Mouse (Mus musculus) hindbrain, embryonic 16.5 days (tissue): ENCODE results near the gene Ufsp2. TPM values are rescaled to one million over a fixed set of nuclear protein-coding genes. Genes with fewer than 3 reads are reported as not detected.

Experiments used
- ATAC-seq: fragments of 200-750 bp; cut with Nextera tagmentation; 2 replicates; pipeline ENCODE4 v1.8.0; 2017; ENCODE audit warnings: moderate TSS enrichment, moderate library complexity
- H3K27ac ChIP-seq: fragments of 300-500 bp; sonication (generic); 2 replicates; pipeline ENCODE4 v1.5.1; 2014; ENCODE audit warnings: low read depth, mild to moderate bottlenecking, control low read depth, low read length, moderate library complexity
- H3K27me3 ChIP-seq: fragments of 300-500 bp; sonication (generic); replicated peaks from 2 replicates; pipeline ENCODE4 v1.6.1; 2014; ENCODE audit warnings: low read length; ENCODE audit not compliant: control insufficient read depth, insufficient read depth
- H3K36me3 ChIP-seq: fragments of 300-500 bp; sonication (generic); 2 replicates; pipeline ENCODE4 v1.6.1; 2014; ENCODE audit warnings: mild to moderate bottlenecking, low read length, moderate library complexity, mixed read lengths; ENCODE audit not compliant: control insufficient read depth, insufficient read depth
- H3K4me1 ChIP-seq: fragments of 300-500 bp; sonication (generic); 2 replicates; pipeline ENCODE4 v1.6.1; 2014; ENCODE audit warnings: low read depth, low read length; ENCODE audit not compliant: control insufficient read depth, insufficient read depth
- H3K4me2 ChIP-seq: fragments of 300-500 bp; sonication (generic); 2 replicates; pipeline ENCODE4 v1.6.1; 2014; ENCODE audit warnings: mild to moderate bottlenecking, low read length, control low read depth, moderate library complexity
- H3K4me3 ChIP-seq: fragments of 300-500 bp; sonication (generic); 2 replicates; pipeline ENCODE4 v1.5.1; 2014; ENCODE audit warnings: mild to moderate bottlenecking, low read length, control low read depth, moderate library complexity
- H3K9ac ChIP-seq: fragments of 300-500 bp; sonication (generic); 2 replicates; pipeline ENCODE4 v1.6.1; 2014; ENCODE audit warnings: low read depth, mild to moderate bottlenecking, control low read depth, low read length, moderate library complexity
- H3K9me3 ChIP-seq: fragments of 300-500 bp; sonication (generic); 2 replicates; pipeline ENCODE4 v1.6.1; 2014; ENCODE audit warnings: mild to moderate bottlenecking, low read length, moderate library complexity; ENCODE audit not compliant: control insufficient read depth
- WGBS: fragments of 180-500 bp; shearing (Covaris S2); extraction: QIAGEN DNeasy Blood & Tissue Kit; methylation state at CpG from one replicate; pipeline ENCODE4 v1.1.7; 2014; 5-methylcytosine and 5-hydroxymethylcytosine counted together
- polyA plus RNA-seq: library from polyadenylated mRNA; unstranded; fragments of >200 nt; fragmentation: Nextera tagmentation; extraction: Ambion mirVana; gene quantifications from 2 replicates; pipeline ENCODE4 v1.2.1, GENCODE M21; 2015

Ufsp2 gene
- polyA plus RNA-seq, 1 experiment from 2014 or later, result 63.1 TPM

DNA sequence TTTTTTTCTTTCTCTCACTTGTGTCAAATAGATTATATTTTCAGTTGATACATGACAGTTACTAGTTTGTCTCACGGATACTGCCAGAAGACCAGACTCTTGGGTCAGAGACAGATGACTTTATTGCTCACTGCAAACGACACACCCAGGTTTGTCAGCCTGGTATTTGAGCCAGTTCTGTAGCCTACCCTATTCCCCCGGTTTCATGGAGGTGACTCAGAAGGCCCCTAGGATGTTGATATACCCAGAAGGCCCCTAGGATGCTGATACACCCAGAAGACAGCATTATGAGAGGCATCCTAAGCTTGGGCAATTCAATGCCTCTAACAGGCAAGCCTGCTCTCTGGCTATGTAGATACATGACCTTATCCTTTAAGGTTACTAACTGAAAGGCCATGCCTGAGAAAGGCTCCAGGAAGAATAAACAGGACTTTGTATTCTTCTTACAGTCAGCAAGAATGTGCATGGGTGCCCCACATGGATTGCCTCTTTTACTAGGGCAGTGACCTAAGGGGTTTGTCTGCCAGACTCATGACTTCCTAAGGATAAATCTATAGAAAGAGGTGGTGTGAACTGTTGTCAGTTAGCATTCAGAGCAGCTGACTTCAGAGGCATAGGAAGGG, 31.8 kb downstream of the Ufsp2 start:
- WGBS, result 75% methylated on average over 3 of the region's 3 CpGs
- no peak for ATAC-seq
- Histone ChIP-seq H3K4me2 (no peak overlapping the region), H3K36me3 (no peaks in the 10 kb centered on the region), H3K27ac (no peak overlapping the region), H3K4me3 (no peak overlapping the region), H3K4me1 (peaks cover 4% of the 10 kb centered on the region), H3K9me3 (no peaks in the 10 kb centered on the region), H3K9ac (no peak overlapping the region), H3K27me3 (no peaks in the 10 kb centered on the region)

DNA sequence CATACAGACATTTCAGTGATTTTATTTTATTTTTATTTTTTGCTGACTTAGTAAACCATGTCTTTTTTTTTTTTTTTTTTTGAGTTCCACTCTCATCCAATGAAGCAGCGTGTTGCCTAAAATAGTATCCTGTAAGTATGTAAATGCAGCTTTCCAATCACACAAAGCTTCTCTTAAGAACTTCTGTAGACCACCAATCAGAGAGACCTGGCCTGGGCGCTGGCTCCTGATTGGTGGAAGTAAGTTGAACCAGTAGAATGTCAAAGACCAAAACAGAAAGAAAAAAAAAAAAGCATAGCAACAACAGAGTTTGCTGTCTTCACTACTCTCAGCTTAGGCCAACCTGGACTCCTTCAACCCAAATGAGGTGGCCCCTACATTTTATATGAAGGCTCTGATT, 35.0 kb downstream of the Ufsp2 start:
- Histone ChIP-seq H3K27ac (no peak overlapping the region), H3K4me2 (peak overlapping the region; percentile 50), H3K27me3 (no peaks in the 10 kb centered on the region), H3K36me3 (no peaks in the 10 kb centered on the region), H3K4me3 (no peak overlapping the region), H3K4me1 (peaks cover 4% of the 10 kb centered on the region), H3K9me3 (no peaks in the 10 kb centered on the region), H3K9ac (no peak overlapping the region)
- ATAC-seq, result peak; percentile 6; the same call in 1 of the 2 replicates
- WGBS, result 58% methylated on average over 2 of the region's 2 CpGs

DNA sequence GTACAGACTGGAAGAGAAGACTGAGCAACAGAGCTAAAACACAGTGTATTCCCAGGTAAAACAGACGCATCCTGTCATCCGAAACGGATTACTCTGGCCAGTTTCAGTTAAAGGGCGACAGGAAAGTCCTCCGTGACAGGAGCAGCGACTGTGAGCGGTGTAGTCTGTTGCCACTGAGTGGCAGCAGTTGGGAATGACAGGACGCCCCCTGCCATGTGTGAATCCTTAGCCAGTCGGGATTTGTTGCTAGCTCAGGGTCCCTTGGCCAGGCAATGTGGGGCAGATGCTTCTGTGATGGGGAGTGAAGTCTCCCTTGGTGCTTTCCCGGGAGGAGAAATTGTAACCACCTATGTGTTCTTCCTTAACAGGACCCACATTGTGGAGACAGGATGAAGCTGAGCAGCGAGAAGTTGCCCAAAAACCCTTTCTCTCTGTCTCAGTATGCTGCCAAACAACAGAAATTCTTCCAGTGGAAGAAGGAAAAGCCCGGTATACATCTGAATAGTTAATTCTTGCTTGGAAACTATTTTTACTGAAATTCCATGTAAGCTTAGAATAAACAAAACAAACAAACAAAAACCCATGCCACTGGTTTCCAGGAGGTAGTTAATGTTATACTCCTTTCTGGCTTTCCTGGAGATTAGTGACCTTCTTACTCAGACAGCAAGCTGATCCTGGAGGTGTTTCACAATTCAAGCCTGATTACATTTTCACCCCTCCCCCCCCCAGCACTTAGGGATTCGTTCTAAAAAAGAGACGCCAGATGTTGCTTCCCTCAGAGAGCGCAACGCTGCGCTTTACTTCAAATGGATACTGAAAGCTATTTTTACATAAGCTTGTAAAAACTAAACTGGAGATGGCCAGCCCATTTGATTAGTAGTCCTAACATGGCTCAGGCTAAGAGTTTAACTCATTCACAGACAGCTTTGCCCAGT, 35.7 kb downstream of the Ufsp2 start:
- peaks cover 4% of the 10 kb centered on the region for H3K4me1 ChIP-seq
- peak overlapping the region; percentile 50 for H3K4me2 ChIP-seq
- no peaks in the 10 kb centered on the region for H3K9me3 ChIP-seq
- 19% methylated on average over 17 of the region's 17 CpGs for WGBS
- no peak overlapping the region for H3K4me3 ChIP-seq
- H3K27me3 ChIP-seq, result no peaks in the 10 kb centered on the region
- peak; percentile 68 for ATAC-seq
- no peaks in the 10 kb centered on the region for H3K36me3 ChIP-seq
- H3K27ac ChIP-seq, result no peak overlapping the region
- H3K9ac ChIP-seq, result no peak overlapping the region

DNA sequence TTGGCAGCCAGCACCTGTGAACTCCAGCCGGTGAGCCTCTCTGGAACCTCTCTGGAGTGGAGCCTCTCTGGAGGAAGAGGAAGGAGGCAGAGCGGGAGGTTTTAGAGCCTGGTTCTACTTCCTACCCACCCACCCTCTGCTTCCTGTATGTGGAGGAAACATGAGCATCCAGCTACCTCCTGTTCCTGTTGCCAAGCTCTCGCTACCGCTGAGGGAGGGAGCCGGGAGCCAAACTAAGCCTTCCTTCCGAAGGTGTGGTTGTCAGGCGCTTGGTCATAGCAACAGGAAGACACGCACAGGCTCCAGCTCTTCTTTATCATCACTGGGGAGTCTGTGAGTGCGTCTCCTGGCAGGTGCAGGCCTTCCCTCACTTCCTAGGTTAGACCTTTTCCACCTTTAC, 46.9 kb downstream of the Ufsp2 start:
- WGBS, result 92% methylated on average over 9 of the region's 9 CpGs
- H3K4me1 ChIP-seq, result no peaks in the 10 kb centered on the region
- no peak overlapping the region for H3K27ac ChIP-seq
- no peak overlapping the region for H3K4me2 ChIP-seq
- no peaks in the 10 kb centered on the region for H3K36me3 ChIP-seq
- H3K27me3 ChIP-seq, result no peaks in the 10 kb centered on the region
- no peaks in the 10 kb centered on the region for H3K9me3 ChIP-seq
- H3K4me3 ChIP-seq, result no peak overlapping the region
- ATAC-seq, result no peak
- no peak overlapping the region for H3K9ac ChIP-seq

DNA sequence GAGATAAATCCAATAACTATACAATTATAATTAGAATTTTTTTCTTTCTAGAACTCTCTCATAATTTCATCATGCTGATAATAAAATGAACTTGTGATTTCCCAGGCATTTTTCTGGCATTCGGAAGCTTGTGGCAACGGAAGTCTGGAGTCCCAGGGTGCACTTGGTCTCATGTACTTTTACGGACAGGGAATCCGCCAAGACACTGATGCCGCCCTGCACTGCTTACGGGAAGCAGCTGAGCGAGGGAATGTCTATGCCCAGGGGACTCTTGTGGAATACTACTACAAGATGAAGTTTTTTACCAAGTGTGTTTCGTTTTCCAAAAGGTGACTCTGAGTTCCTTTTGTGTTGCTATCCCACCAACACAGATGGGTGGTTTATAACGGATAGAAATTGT, 47.4 kb downstream of the Ufsp2 start:
- no peak for ATAC-seq

DNA sequence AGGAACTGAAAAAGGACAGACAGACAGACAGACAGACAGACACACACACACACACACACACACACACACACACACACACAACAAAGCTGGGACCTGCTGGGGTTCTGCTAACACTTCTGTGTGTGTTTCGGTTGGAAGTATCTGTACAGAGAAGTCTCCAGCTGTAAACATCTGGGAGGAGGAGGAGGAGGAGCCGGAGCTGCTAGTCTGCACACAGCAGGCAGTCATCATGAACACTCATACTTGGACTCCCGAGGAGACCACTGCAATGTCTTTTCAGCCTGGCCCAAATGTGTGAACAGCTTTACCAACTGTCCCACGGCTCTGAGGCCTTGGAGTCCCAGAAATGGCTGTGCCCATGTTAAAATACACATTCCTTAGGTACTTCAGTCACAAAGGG, 49.1 kb downstream of the Ufsp2 start:
- WGBS, result 58% methylated on average over 4 of the region's 4 CpGs
- Histone ChIP-seq H3K27ac (no peak overlapping the region), H3K27me3 (no peaks in the 10 kb centered on the region), H3K9ac (no peak overlapping the region), H3K9me3 (no peaks in the 10 kb centered on the region), H3K36me3 (no peaks in the 10 kb centered on the region), H3K4me1 (no peaks in the 10 kb centered on the region), H3K4me3 (no peak overlapping the region), H3K4me2 (no peak overlapping the region)
- no peak for ATAC-seq

More for the DNA sequence above, 47.4 kb downstream of the Ufsp2 start:
- Histone ChIP-seq H3K27ac (no peak overlapping the region), H3K9me3 (no peaks in the 10 kb centered on the region), H3K4me1 (no peaks in the 10 kb centered on the region), H3K4me3 (no peak overlapping the region), H3K4me2 (no peak overlapping the region), H3K27me3 (no peaks in the 10 kb centered on the region), H3K9ac (no peak overlapping the region), H3K36me3 (no peaks in the 10 kb centered on the region)
- 93% methylated on average over 9 of the region's 9 CpGs for WGBS

DNA sequence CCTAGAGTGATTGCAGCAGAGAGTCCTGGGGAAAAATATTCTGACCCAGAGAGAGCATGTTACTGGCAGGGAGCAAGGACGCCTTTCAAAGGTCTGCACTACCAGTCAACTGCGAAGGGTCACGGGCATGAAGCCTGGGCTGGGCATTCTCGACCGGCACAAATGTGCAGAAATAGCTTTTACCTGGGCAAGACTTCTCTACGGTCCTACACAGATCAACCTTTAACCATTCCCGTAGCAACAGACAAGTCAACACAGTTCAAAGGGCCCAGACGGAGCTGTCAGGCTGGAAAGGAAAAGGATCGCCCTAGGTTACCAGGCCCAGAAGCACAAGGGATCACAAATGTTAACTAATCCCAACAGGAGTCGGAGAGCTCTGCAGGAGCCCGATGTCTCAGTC, 60.9 kb downstream of the Ufsp2 start:
- no peak for ATAC-seq
- Histone ChIP-seq H3K27me3 (no peaks in the 10 kb centered on the region), H3K4me2 (no peak overlapping the region), H3K4me3 (no peak overlapping the region), H3K27ac (no peak overlapping the region), H3K4me1 (no peaks in the 10 kb centered on the region), H3K9ac (no peak overlapping the region), H3K36me3 (peaks cover 12% of the 10 kb centered on the region), H3K9me3 (no peaks in the 10 kb centered on the region)
- WGBS, result 73% methylated on average over 11 of the region's 11 CpGs

DNA sequence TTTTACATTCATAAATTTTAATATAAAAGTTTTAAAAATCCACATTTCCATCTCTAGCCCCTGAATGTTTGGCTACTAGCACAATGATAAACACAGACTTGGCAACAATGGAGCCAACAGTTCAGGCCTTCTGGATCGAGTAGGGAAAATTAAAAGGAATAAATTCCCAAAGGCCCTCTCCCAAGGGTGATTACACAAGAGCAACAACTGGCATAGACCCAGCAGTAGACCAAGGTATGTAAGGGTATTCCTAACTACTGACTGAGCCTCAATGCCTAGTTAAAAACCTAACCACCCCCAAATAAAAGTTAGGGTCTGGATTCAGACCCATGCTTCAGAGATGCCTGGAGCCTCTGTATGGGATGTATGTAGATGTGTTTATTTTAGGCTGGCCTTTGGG, 64.3 kb downstream of the Ufsp2 start:
- Histone ChIP-seq H3K9ac (no peak overlapping the region), H3K27ac (no peak overlapping the region), H3K4me3 (no peak overlapping the region), H3K4me1 (no peaks in the 10 kb centered on the region), H3K9me3 (no peaks in the 10 kb centered on the region), H3K27me3 (no peaks in the 10 kb centered on the region), H3K4me2 (no peak overlapping the region), H3K36me3 (peaks cover 11% of the 10 kb centered on the region)
- WGBS, result 56% methylated on average over 1 of the region's 1 CpGs
- ATAC-seq, result no peak

DNA sequence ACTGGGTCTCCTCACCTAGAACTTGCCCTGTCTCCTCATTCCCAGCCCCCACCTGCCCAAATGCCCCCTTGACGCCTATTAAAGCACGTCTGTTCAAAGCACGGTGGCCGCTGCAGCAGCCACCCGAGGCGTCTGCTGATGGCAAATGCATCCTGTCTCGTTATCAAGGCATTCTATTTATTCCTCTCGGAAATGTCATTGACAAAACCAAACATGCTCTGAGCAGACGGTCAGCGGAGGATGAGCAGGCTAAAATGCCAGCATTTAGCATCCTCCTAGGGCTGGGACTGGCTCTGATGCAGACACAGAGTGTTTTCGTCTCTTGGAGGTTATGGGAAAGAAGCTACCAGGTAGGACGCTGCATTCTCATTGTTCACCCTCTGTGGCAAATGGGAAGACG, 64.9 kb downstream of the Ufsp2 start:
- Histone ChIP-seq H3K27me3 (no peaks in the 10 kb centered on the region), H3K9me3 (no peaks in the 10 kb centered on the region), H3K4me2 (no peak overlapping the region), H3K4me1 (no peaks in the 10 kb centered on the region), H3K4me3 (no peak overlapping the region), H3K27ac (no peak overlapping the region), H3K9ac (no peak overlapping the region), H3K36me3 (peaks cover 12% of the 10 kb centered on the region)
- no peak for ATAC-seq
- WGBS, result 64% methylated on average over 13 of the region's 13 CpGs
